Mouse (Mus musculus): Measurements from ENCODE around the gene Ccnd3. TPM values are rescaled to one million over a fixed set of nuclear protein-coding genes. Genes with fewer than 3 reads are reported as not detected.
A peak's percentile ranks its signal among the peaks of the same experiment; 100 is the strongest.

Gene Ccnd3
- polyA plus RNA-seq, 1 experiment from 2014 or later, result 294 TPM

- Histone ChIP-seq H3K4me1 (peaks cover 54% of the 10 kb centered on the region), H3K4me2 (no peak overlapping the region), H3K27ac (no peak overlapping the region), H3K27me3 (no peaks in the 10 kb centered on the region), H3K36me3 (no peaks in the 10 kb centered on the region), H3K9me3 (replicated peaks) (no peaks in the 10 kb centered on the region), H3K9ac (no peak overlapping the region), H3K4me3 (replicated peaks) (no peak overlapping the region)
- 90% methylated on average over 1 of the region's 1 CpGs for WGBS
- ATAC-seq (replicated peaks; ENCODE audit: low FRiP score), result no peak
These were observed 1.2 kb downstream of the Ccnd3 start for GRCm38 (mm10) chr17:47506042-47506441.

GRCm38 (mm10) chr17:47506697-47507096, 1.8 kb downstream of the Ccnd3 start:
- Histone ChIP-seq H3K4me1 (peaks cover 54% of the 10 kb centered on the region), H3K27me3 (no peaks in the 10 kb centered on the region), H3K27ac (no peak overlapping the region), H3K4me2 (no peak overlapping the region), H3K9me3 (replicated peaks) (no peaks in the 10 kb centered on the region), H3K4me3 (replicated peaks) (no peak overlapping the region), H3K9ac (no peak overlapping the region), H3K36me3 (no peaks in the 10 kb centered on the region)
- WGBS, result 89% methylated on average over 4 of the region's 4 CpGs
- ATAC-seq (replicated peaks; ENCODE audit: low FRiP score), result no peak

- peak overlapping the region; percentile 53; the same call in 1 of the 2 replicates for H3K4me2 ChIP-seq
- WGBS, result 82% methylated on average over 2 of the region's 2 CpGs
- peak overlapping the region; percentile 29; the same call in 1 of the 2 replicates for H3K4me3 ChIP-seq (replicated peaks)
- no peak for ATAC-seq (replicated peaks; ENCODE audit: low FRiP score)
- no peaks in the 10 kb centered on the region for H3K27me3 ChIP-seq
- peaks cover 57% of the 10 kb centered on the region for H3K4me1 ChIP-seq
- no peaks in the 10 kb centered on the region for H3K9me3 ChIP-seq (replicated peaks)
- H3K9ac ChIP-seq, result no peak overlapping the region
- H3K36me3 ChIP-seq, result no peaks in the 10 kb centered on the region
- peak overlapping the region; percentile 88 for H3K27ac ChIP-seq
These were observed 2.7 kb downstream of the Ccnd3 start for GRCm38 (mm10) chr17:47507523-47507922.

GRCm38 (mm10) chr17:47508012-47508608, 3.3 kb downstream of the Ccnd3 start:
- no peaks in the 10 kb centered on the region for H3K36me3 ChIP-seq
- peaks cover 61% of the 10 kb centered on the region for H3K4me1 ChIP-seq
- no peaks in the 10 kb centered on the region for H3K9me3 ChIP-seq (replicated peaks)
- peak overlapping the region; percentile 88 for H3K27ac ChIP-seq
- H3K27me3 ChIP-seq, result no peaks in the 10 kb centered on the region
- H3K4me2 ChIP-seq, result peak overlapping the region; percentile 53
- H3K4me3 ChIP-seq (replicated peaks), result peak overlapping the region; percentile 29
- peak; percentile 64 for ATAC-seq (replicated peaks; ENCODE audit: low FRiP score)
- WGBS, result 22% methylated on average over 12 of the region's 12 CpGs
- 0 out of 2 replicates have a peak overlapping the region, but pooled peaks have one; percentile 5 for H3K9ac ChIP-seq

GRCm38 (mm10) chr17:47509031-47509705, 4.3 kb downstream of the Ccnd3 start:
- Histone ChIP-seq H3K9ac (no peak overlapping the region), H3K4me2 (no peak overlapping the region), H3K36me3 (no peaks in the 10 kb centered on the region), H3K9me3 (replicated peaks) (no peaks in the 10 kb centered on the region), H3K4me1 (peaks cover 68% of the 10 kb centered on the region), H3K27me3 (no peaks in the 10 kb centered on the region), H3K27ac (peak overlapping the region; percentile 64), H3K4me3 (replicated peaks) (no peak overlapping the region)
- no peak for ATAC-seq (replicated peaks; ENCODE audit: low FRiP score)
- 46% methylated on average over 9 of the region's 9 CpGs for WGBS

- peak overlapping the region; percentile 32; the same call in 1 of the 2 replicates for H3K9ac ChIP-seq
- peak overlapping the region; percentile 62 for H3K4me2 ChIP-seq
- peak overlapping the region; percentile 94 for H3K27ac ChIP-seq
- peak overlapping the region; percentile 31 for H3K4me3 ChIP-seq (replicated peaks)
- H3K4me1 ChIP-seq, result peaks cover 48% of the 10 kb centered on the region
- no peaks in the 10 kb centered on the region for H3K9me3 ChIP-seq (replicated peaks)
- H3K36me3 ChIP-seq, result no peaks in the 10 kb centered on the region
- ATAC-seq (replicated peaks; ENCODE audit: low FRiP score), result peak; percentile 92
- WGBS, result 8% methylated on average over 25 of the region's 25 CpGs
- H3K27me3 ChIP-seq, result no peaks in the 10 kb centered on the region
These were observed 6.5 kb downstream of the Ccnd3 start for GRCm38 (mm10) chr17:47511111-47512020.

- peaks cover 45% of the 10 kb centered on the region for H3K4me1 ChIP-seq
- WGBS, result 48% methylated on average over 10 of the region's 10 CpGs
- H3K4me2 ChIP-seq, result no peak overlapping the region
- H3K27ac ChIP-seq, result peak overlapping the region; percentile 80
- ATAC-seq (replicated peaks; ENCODE audit: low FRiP score), result no peak
- no peak overlapping the region for H3K4me3 ChIP-seq (replicated peaks)
- H3K9ac ChIP-seq, result no peak overlapping the region
- no peaks in the 10 kb centered on the region for H3K9me3 ChIP-seq (replicated peaks)
- no peaks in the 10 kb centered on the region for H3K27me3 ChIP-seq
- H3K36me3 ChIP-seq, result no peaks in the 10 kb centered on the region
These were observed 8.3 kb downstream of the Ccnd3 start for GRCm38 (mm10) chr17:47512956-47513775.

GRCm38 (mm10) chr17:47515180-47515844, 10.5 kb downstream of the Ccnd3 start:
- Histone ChIP-seq H3K4me3 (replicated peaks) (no peak overlapping the region), H3K4me1 (peaks cover 44% of the 10 kb centered on the region), H3K4me2 (no peak overlapping the region), H3K27ac (no peak overlapping the region), H3K36me3 (no peaks in the 10 kb centered on the region), H3K9ac (no peak overlapping the region), H3K27me3 (no peaks in the 10 kb centered on the region), H3K9me3 (replicated peaks) (no peaks in the 10 kb centered on the region)
- no peak for ATAC-seq (replicated peaks; ENCODE audit: low FRiP score)
- 73% methylated on average over 7 of the region's 7 CpGs for WGBS

- H3K27me3 ChIP-seq, result no peaks in the 10 kb centered on the region
- 94% methylated on average over 3 of the region's 3 CpGs for WGBS
- H3K9ac ChIP-seq, result no peak overlapping the region
- no peaks in the 10 kb centered on the region for H3K9me3 ChIP-seq (replicated peaks)
- no peak for ATAC-seq (replicated peaks; ENCODE audit: low FRiP score)
- no peak overlapping the region for H3K4me2 ChIP-seq
- H3K36me3 ChIP-seq, result no peaks in the 10 kb centered on the region
- H3K27ac ChIP-seq, result no peak overlapping the region
- H3K4me1 ChIP-seq, result peaks cover 38% of the 10 kb centered on the region
- H3K4me3 ChIP-seq (replicated peaks), result no peak overlapping the region
These were observed 11.4 kb downstream of the Ccnd3 start for GRCm38 (mm10) chr17:47516232-47516631.

GRCm38 (mm10) chr17:47518205-47518604, 13.4 kb downstream of the Ccnd3 start:
- H3K27ac ChIP-seq, result peak overlapping the region; percentile 90
- WGBS, result 29% methylated on average over 8 of the region's 8 CpGs
- no peak overlapping the region for H3K4me2 ChIP-seq
- H3K4me1 ChIP-seq, result peaks cover 42% of the 10 kb centered on the region
- H3K9me3 ChIP-seq (replicated peaks), result no peaks in the 10 kb centered on the region
- no peaks in the 10 kb centered on the region for H3K27me3 ChIP-seq
- ATAC-seq (replicated peaks; ENCODE audit: low FRiP score), result no peak
- H3K4me3 ChIP-seq (replicated peaks), result no peak overlapping the region
- H3K36me3 ChIP-seq, result no peaks in the 10 kb centered on the region
- no peak overlapping the region for H3K9ac ChIP-seq

Measured in kidney, embryonic 15.5 days (tissue).